Mouse (Mus musculus): ENCODE measurements at regions not wholly inside any gene's neighbourhood (a gene's known extent, or its start where the extent isn't known, plus 50 kb on each side); places are given as distances from the start of the nearest gene placed in this dataset.

DNA sequence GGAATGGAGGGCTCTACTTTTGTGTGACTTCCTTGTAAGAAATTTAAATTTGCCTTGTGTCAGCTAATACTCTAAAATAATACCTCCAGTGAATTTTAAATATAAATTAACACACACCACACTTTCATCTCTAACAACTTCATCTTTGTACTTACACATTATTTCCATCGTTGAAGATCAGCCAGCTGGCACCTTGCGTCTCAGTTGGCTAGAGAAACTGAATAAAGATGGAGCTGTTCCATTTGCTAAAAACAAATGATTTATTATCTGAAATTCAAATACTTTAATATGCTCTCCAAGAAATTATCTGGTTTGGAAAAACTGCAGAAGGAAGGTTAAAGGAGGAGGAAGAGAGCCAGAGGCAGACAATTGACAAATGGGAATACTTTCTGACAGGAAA, 122.0 kb upstream of the Gm11096 start:
- TF ChIP-seq CTCF (IDR thresholded peaks at IDR 0.05) (no peak), EP300 (IDR thresholded peaks at IDR 0.05) (peak; percentile 37; the same call in 1 of the 2 replicates)
- Histone ChIP-seq H3K4me2 (replicated peaks; ENCODE audit: low read depth, low read length) (no peak overlapping the region), H3K4me1 (ENCODE audit: insufficient read depth, low read depth, low read length) (no peaks in the 10 kb centered on the region), H3K36me3 (ENCODE audit: insufficient read depth, low read length) (no peaks in the 10 kb centered on the region), H3K9ac (replicated peaks; ENCODE audit: low read depth) (no peak overlapping the region), H3K9me3 (ENCODE audit: low read length) (no peaks in the 10 kb centered on the region), H3K4me3 (ENCODE audit: low read depth, low read length) (no peak overlapping the region), H3K27me3 (replicated peaks; ENCODE audit: insufficient read depth, low read length) (no peaks in the 10 kb centered on the region), H3K27ac (ENCODE audit: low read length) (no peak overlapping the region)
- 64% methylated on average over 2 of the region's 2 CpGs for WGBS
- ATAC-seq (no peak; the same call in 1 of the 2 replicates), DNase-seq (ENCODE audit: low spot score) (peak; percentile 44)

DNA sequence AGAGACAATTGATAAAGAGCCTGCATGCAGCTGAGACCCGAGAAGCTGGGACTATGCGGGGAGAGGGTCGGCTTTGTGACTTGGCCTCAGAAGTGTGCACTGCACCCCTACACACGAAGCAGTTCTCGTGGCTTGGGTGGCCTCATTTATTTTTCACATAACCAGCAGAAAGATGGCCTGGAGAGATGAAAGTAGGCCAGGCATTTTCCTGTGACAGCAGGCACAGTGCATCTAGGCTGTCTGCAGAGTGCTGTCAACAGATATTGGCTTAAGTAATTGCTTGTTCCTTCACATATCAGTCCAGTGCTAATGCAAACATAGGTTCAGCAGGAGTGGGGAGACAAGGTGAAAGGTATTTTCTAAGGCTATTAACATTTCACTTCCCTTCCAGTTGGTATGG, 124.9 kb upstream of the Gm11096 start:
- Histone ChIP-seq H3K36me3 (ENCODE audit: insufficient read depth, low read length) (no peaks in the 10 kb centered on the region), H3K27me3 (replicated peaks; ENCODE audit: insufficient read depth, low read length) (no peaks in the 10 kb centered on the region), H3K27ac (ENCODE audit: low read length) (no peak overlapping the region), H3K4me2 (replicated peaks; ENCODE audit: low read depth, low read length) (no peak overlapping the region), H3K4me1 (ENCODE audit: insufficient read depth, low read depth, low read length) (no peaks in the 10 kb centered on the region), H3K9ac (replicated peaks; ENCODE audit: low read depth) (no peak overlapping the region), H3K9me3 (ENCODE audit: low read length) (no peaks in the 10 kb centered on the region), H3K4me3 (ENCODE audit: low read depth, low read length) (no peak overlapping the region)
- 59% methylated on average over 5 of the region's 5 CpGs for whole genome bisulfite sequencing
- no peak for TF ChIP-seq EP300 (IDR thresholded peaks at IDR 0.05)
- TF ChIP-seq CTCF (IDR thresholded peaks at IDR 0.05): no peak
- ATAC-seq (no peak), DNase-seq (ENCODE audit: low spot score) (no peak)

DNA sequence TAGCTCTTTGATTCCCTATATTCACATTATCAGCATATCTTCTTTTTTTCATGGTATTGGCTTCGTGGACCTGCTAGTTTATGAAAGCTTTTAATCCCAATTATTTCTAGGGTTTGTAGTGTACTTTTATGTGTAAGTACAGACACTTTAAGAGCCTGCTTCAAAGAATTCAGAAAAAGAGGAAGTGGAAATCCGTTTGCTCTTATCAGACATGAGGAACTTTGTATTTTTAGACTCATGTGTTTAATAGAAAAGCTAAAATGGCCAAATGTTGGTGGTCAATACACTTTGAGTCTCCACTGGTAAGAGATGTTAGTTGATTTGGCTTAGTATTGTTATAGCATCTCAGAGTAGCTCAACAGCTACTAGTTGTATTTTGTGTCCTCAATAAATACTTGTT, 135.7 kb upstream of the Gm11096 start:
- Histone ChIP-seq H3K9ac (replicated peaks; ENCODE audit: low read depth) (no peak overlapping the region), H3K4me3 (ENCODE audit: low read depth, low read length) (no peak overlapping the region), H3K9me3 (ENCODE audit: low read length) (no peaks in the 10 kb centered on the region), H3K27ac (ENCODE audit: low read length) (no peak overlapping the region), H3K27me3 (replicated peaks; ENCODE audit: insufficient read depth, low read length) (no peaks in the 10 kb centered on the region), H3K4me1 (ENCODE audit: insufficient read depth, low read depth, low read length) (no peaks in the 10 kb centered on the region), H3K36me3 (ENCODE audit: insufficient read depth, low read length) (no peaks in the 10 kb centered on the region), H3K4me2 (replicated peaks; ENCODE audit: low read depth, low read length) (no peak overlapping the region)
- DNase-seq (ENCODE audit: low spot score) (no peak), ATAC-seq (no peak)
- TF ChIP-seq EP300 (IDR thresholded peaks at IDR 0.05) (no peak), CTCF (IDR thresholded peaks at IDR 0.05) (no peak)
- 47% methylated on average over 2 of the region's 2 CpGs for WGBS

DNA sequence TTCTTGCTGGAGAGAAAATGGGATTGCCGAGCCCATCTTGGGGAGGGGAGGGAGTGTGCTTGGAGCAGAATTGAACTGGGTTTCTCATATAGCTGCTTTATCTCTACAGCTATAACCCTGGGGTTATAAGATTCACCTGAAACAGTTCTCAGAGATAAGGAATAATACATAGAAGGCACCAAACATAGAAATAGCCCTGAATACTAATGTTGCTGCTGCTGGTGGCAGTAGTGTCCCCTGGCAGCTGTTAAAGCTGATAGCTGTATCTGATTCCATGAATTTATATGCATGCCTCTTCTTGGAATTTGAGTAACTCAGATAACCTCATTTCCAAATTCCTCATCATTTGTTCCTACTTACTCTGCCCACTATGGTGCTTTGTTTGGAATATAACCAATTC, 137.0 kb upstream of the Gm11096 start:
- TF ChIP-seq EP300 (IDR thresholded peaks at IDR 0.05): no peak
- no peak for TF ChIP-seq CTCF (IDR thresholded peaks at IDR 0.05)
- Histone ChIP-seq H3K9ac (replicated peaks; ENCODE audit: low read depth) (no peak overlapping the region), H3K27ac (ENCODE audit: low read length) (no peak overlapping the region), H3K36me3 (ENCODE audit: insufficient read depth, low read length) (no peaks in the 10 kb centered on the region), H3K4me2 (replicated peaks; ENCODE audit: low read depth, low read length) (no peak overlapping the region), H3K4me1 (ENCODE audit: insufficient read depth, low read depth, low read length) (no peaks in the 10 kb centered on the region), H3K4me3 (ENCODE audit: low read depth, low read length) (no peak overlapping the region), H3K9me3 (ENCODE audit: low read length) (no peaks in the 10 kb centered on the region), H3K27me3 (replicated peaks; ENCODE audit: insufficient read depth, low read length) (no peaks in the 10 kb centered on the region)
- WGBS: 94% methylated on average over 1 of the region's 1 CpGs
- DNase-seq (ENCODE audit: low spot score) (no peak), ATAC-seq (no peak)

DNA sequence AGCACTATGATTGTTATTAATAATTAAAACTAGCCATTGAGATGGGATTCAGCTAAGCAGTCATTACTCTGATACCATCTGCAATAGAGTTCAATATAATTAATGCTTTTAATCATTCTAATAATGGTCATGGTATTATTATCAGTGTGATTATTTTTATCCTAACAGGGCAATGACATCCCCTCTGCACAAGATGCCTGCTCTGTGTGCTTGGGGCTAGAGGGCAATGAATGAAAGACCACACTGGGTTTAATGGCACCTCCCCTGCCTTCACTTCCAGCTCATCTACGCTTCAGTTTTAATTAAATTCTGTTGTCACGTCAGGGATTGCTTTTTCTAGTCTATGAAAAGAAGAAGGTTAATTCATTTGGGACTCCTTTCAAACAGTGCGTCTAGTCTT, 139.1 kb upstream of the Gm11096 start:
- no peak for DNase-seq (ENCODE audit: low spot score)
- no peaks in the 10 kb centered on the region for H3K27me3 ChIP-seq (replicated peaks; ENCODE audit: insufficient read depth, low read length)
- no peaks in the 10 kb centered on the region for H3K4me1 ChIP-seq (ENCODE audit: insufficient read depth, low read depth, low read length)
- no peak overlapping the region for H3K27ac ChIP-seq (ENCODE audit: low read length)
- TF ChIP-seq CTCF (IDR thresholded peaks at IDR 0.05): no peak
- no peak for TF ChIP-seq EP300 (IDR thresholded peaks at IDR 0.05)
- no peak overlapping the region for H3K9ac ChIP-seq (replicated peaks; ENCODE audit: low read depth)
- no peaks in the 10 kb centered on the region for H3K36me3 ChIP-seq (ENCODE audit: insufficient read depth, low read length)
- no peak overlapping the region for H3K4me2 ChIP-seq (replicated peaks; ENCODE audit: low read depth, low read length)
- H3K9me3 ChIP-seq (ENCODE audit: low read length): no peaks in the 10 kb centered on the region
- H3K4me3 ChIP-seq (ENCODE audit: low read depth, low read length): no peak overlapping the region
- WGBS: 84% methylated on average over 3 of the region's 3 CpGs
- ATAC-seq: no peak

DNA sequence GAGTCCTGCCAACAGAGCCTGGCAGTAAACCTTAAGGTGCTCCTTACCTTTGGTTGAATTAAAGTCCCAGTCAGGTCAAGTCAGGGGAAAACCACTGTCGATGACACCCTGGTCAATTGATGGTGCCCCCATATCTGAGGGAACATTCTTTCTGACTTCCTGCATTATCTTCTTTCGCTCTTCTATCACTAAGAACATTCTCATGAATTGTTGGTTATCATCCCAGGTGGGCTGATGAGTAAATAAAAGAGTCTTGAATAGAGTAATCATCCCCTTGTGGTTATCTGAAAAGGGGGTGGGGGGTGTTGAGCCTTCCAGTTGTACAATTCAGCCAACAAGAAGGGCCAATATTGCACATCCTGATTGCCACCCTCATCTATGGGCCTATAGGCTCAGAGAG, 149.7 kb upstream of the Gm11096 start:
- WGBS: 87% methylated on average over 2 of the region's 2 CpGs

GRCm38 (mm10) chr17:81282543-81282942, 159.0 kb upstream of the Gm11096 start:
- DNase-seq (ENCODE audit: low spot score) (peak; percentile 66), ATAC-seq (peak; percentile 75)
- 69% methylated on average over 2 of the region's 2 CpGs for WGBS
- Histone ChIP-seq H3K9ac (replicated peaks; ENCODE audit: low read depth) (no peak overlapping the region), H3K27me3 (replicated peaks; ENCODE audit: insufficient read depth, low read length) (no peaks in the 10 kb centered on the region), H3K4me1 (ENCODE audit: insufficient read depth, low read depth, low read length) (no peaks in the 10 kb centered on the region), H3K4me3 (ENCODE audit: low read depth, low read length) (no peak overlapping the region), H3K27ac (ENCODE audit: low read length) (no peak overlapping the region), H3K9me3 (ENCODE audit: low read length) (no peaks in the 10 kb centered on the region), H3K4me2 (replicated peaks; ENCODE audit: low read depth, low read length) (no peak overlapping the region), H3K36me3 (ENCODE audit: insufficient read depth, low read length) (no peaks in the 10 kb centered on the region)
- no peak for TF ChIP-seq CTCF (IDR thresholded peaks at IDR 0.05)
- TF ChIP-seq EP300 (IDR thresholded peaks at IDR 0.05): no peak

More for the DNA sequence above, 149.7 kb upstream of the Gm11096 start:
- Histone ChIP-seq H3K9me3 (ENCODE audit: low read length) (no peaks in the 10 kb centered on the region), H3K4me2 (replicated peaks; ENCODE audit: low read depth, low read length) (no peak overlapping the region), H3K27me3 (replicated peaks; ENCODE audit: insufficient read depth, low read length) (no peaks in the 10 kb centered on the region), H3K4me3 (ENCODE audit: low read depth, low read length) (no peak overlapping the region), H3K9ac (replicated peaks; ENCODE audit: low read depth) (no peak overlapping the region), H3K27ac (ENCODE audit: low read length) (no peak overlapping the region), H3K4me1 (ENCODE audit: insufficient read depth, low read depth, low read length) (no peaks in the 10 kb centered on the region), H3K36me3 (ENCODE audit: insufficient read depth, low read length) (no peaks in the 10 kb centered on the region)
- TF ChIP-seq CTCF (IDR thresholded peaks at IDR 0.05): no peak
- TF ChIP-seq EP300 (IDR thresholded peaks at IDR 0.05): no peak
- ATAC-seq (no peak), DNase-seq (ENCODE audit: low spot score) (no peak)
